Mouse (Mus musculus): Measurements from ENCODE around the gene Sae1.

Gene Sae1

GRCm38 (mm10) chr7:16387160-16388041 lies at the start of gene Sae1:
Gene Sae1 (minus strand): TSS chr7:16387806.
- DNase-seq (ENCODE audit: low read depth, low spot score): peak; percentile 92

GRCm38 (mm10) chr7:16435088-16435487 lies 47.5 kb upstream of the Sae1 start:
- no peak for DNase-seq (ENCODE audit: low read depth, low spot score)

- DNase-seq (ENCODE audit: low read depth, low spot score): no peak
Observed at GRCm38 (mm10) chr7:16433352-16433971, 45.9 kb upstream of the Sae1 start.

- peak; percentile 64 for DNase-seq (ENCODE audit: low read depth, low spot score)
Observed at GRCm38 (mm10) chr7:16426129-16426729, 38.6 kb upstream of the Sae1 start.

- no peak for DNase-seq (ENCODE audit: low read depth, low spot score)
Observed at GRCm38 (mm10) chr7:16425721-16426120, 38.1 kb upstream of the Sae1 start.

GRCm38 (mm10) chr7:16423731-16424130 lies 36.1 kb upstream of the Sae1 start:
- no peak for DNase-seq (ENCODE audit: low read depth, low spot score)

- DNase-seq (ENCODE audit: low read depth, low spot score): no peak
Observed at GRCm38 (mm10) chr7:16422222-16422856, 34.7 kb upstream of the Sae1 start.

GRCm38 (mm10) chr7:16420493-16421118 lies 33.0 kb upstream of the Sae1 start:
- no peak for DNase-seq (ENCODE audit: low read depth, low spot score)

GRCm38 (mm10) chr7:16418713-16419112 lies 31.1 kb upstream of the Sae1 start:
- DNase-seq (ENCODE audit: low read depth, low spot score): no peak

GRCm38 (mm10) chr7:16417141-16417771 lies 29.6 kb upstream of the Sae1 start:
- DNase-seq (ENCODE audit: low read depth, low spot score): no peak

GRCm38 (mm10) chr7:16415426-16415825 lies 27.8 kb upstream of the Sae1 start:
- DNase-seq (ENCODE audit: low read depth, low spot score): no peak

- DNase-seq (ENCODE audit: low read depth, low spot score): no peak
Observed at GRCm38 (mm10) chr7:16412930-16413329, 25.3 kb upstream of the Sae1 start.

- DNase-seq (ENCODE audit: low read depth, low spot score): no peak
Observed at GRCm38 (mm10) chr7:16412220-16412896, 24.8 kb upstream of the Sae1 start.

- no peak for DNase-seq (ENCODE audit: low read depth, low spot score)
Observed at GRCm38 (mm10) chr7:16411100-16411499, 23.5 kb upstream of the Sae1 start.

GRCm38 (mm10) chr7:16406978-16407377 lies 19.4 kb upstream of the Sae1 start:
- DNase-seq (ENCODE audit: low read depth, low spot score): no peak

GRCm38 (mm10) chr7:16405516-16406351 lies 18.1 kb upstream of the Sae1 start:
- DNase-seq (ENCODE audit: low read depth, low spot score): peak; percentile 81

- no peak for DNase-seq (ENCODE audit: low read depth, low spot score)
Observed at GRCm38 (mm10) chr7:16405073-16405455, 17.5 kb upstream of the Sae1 start.

- no peak for DNase-seq (ENCODE audit: low read depth, low spot score)
Observed at GRCm38 (mm10) chr7:16404315-16405072, 16.9 kb upstream of the Sae1 start.
